Mouse (Mus musculus) B cell, adult 2 months (primary cell): ENCODE measurements around the gene D430041D05Rik.

Source experiments
- DNase-seq, 2 experiments: peaks; one replicate each; pipeline ENCODE4 v3.0.0; 2022

D430041D05Rik gene

DNA sequence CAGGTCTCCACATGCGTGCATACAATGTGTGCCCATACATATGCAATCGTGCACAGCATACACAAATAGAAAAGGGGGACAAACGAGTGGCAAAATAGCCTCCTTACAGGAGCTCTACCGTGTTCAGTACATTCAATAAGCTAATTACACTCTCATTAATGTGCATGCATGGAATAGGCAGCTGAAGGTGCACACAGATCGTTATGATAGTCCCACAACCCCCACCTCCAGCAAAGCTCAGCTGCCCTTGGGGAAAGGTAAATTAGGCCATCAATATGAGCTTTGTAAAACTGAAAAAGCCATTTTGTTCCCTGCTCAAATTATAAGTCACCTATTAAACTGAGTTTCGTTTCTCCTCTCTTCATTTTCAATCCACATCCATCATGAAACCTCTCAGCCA lies 75.0 kb downstream of the D430041D05Rik start:
- no peak for DNase-seq

DNA sequence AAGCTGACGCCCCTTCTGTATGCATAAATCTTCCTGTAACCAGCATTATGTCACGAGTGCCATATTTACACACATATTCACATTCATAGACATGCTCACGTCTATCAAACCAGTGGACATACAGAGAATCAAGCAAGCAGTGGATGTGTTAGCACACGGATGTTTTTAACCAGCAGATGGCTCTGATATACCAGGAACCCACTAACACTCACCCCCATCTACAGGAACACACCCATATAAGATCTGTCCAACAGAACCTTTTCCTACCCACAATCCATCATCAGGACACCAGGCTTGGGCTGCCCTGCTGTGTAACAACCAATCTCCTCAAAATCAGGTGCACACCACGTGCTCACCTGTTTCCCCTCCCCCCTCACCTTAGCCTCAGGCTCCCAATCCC lies 76.9 kb downstream of the D430041D05Rik start:
- no peak for DNase-seq

DNA sequence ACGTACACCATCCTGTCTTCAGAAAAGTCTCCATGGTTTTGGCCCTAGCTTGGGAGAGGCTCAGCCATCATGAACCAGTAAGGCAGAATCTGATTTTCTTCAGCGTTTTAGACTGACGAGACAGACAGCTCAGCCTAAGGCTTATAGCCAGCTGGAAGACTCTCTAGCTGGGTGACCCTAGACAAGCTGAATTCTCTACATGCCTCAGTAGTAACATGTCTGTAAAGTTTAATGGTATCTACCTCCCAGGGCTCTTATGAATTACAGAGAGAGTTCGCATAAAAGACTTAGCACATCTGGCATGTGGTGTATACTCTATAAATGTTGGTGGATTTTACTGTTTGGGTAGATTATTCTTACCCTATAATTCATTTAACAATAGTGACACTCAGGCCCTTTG lies 78.1 kb downstream of the D430041D05Rik start:
- DNase-seq: no peak

DNA sequence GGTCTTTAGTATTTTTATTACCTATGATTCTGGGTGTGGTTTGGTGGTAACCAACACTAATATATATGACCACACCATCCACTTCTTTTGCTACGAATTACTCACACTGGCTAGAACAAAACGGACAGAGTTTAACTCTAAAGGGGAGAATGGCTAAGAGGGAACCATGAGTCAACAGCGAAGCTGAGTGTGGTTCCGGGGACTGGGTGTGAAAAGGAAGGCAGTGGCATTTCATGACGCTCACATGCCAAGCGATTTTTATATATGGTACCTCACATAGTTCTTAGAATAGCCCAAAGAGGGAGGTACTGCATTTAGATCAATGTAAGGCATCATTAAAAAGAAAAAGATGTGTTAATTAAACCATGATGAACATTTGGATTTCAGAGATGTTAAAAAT lies 79.6 kb downstream of the D430041D05Rik start:
- DNase-seq: no peak

DNA sequence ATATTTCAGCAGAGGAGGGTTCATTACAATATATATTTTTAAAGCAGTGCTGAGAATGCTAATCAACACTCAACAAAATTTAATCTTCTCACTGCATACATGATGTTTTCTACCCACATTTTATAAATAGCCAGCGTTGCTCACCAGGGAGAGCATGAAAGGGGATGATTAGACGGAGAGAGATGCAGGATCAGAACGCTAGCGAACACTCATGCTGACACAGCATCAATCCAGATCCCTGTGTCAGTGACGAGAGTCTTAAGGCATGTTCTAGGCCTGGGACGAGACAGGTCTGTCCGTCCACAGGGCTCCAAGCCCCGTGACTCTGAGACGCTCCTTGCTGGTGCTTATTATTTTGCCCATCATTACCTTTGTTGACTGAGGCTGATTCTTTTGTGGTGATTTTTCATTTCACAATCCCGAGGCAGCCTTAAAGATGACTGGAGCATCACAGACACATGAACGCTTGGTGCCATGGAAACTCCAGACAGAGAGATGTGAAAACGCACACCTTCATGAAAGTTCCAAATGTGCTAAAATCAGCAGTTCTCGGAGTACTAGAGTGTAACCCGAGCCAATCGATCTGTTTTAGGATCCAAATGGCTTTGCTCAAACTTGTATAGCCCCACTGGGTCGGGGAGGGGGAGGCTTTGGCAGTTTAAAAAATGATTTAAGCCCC lies 83.6 kb downstream of the D430041D05Rik start:
- DNase-seq: no peak

DNA sequence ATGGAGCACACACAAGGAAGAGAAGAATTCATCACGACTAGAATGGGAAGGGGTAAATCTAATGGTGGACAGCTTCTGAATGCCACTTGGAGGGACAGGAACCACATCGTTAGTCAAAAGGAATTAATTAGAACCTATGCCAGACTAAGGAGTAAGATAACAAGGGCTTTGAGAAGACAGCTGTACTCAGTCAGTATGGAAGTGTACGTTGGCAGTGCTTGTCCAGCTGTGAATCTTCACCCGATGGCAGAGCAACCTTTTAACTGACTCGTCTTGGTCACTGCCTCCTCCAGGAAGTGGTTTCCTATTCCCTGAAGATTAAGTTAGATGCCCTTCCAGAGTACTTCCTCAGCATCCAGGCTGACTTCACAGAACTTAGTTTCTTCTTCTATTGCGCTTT lies 87.0 kb downstream of the D430041D05Rik start:
- no peak for DNase-seq

DNA sequence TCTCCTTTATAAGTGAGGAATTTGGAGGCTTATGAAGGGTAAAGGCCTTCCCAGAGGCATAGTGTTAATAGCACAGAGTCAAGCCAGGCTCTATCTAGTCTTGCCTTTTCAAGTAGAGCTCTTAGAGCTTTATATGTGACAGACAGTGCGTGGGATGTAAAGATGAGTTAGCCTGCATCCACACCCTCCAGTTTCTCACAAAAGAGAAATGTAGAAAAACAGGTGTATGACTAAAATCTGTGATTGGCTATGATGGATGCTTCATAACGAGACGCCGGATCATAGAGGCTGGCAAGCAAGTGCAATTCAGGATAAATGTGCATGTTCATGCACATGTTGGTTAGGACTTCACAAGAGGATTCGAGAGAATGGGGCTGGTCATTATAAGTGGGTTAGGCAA lies 87.5 kb downstream of the D430041D05Rik start:
- DNase-seq: no peak

DNA sequence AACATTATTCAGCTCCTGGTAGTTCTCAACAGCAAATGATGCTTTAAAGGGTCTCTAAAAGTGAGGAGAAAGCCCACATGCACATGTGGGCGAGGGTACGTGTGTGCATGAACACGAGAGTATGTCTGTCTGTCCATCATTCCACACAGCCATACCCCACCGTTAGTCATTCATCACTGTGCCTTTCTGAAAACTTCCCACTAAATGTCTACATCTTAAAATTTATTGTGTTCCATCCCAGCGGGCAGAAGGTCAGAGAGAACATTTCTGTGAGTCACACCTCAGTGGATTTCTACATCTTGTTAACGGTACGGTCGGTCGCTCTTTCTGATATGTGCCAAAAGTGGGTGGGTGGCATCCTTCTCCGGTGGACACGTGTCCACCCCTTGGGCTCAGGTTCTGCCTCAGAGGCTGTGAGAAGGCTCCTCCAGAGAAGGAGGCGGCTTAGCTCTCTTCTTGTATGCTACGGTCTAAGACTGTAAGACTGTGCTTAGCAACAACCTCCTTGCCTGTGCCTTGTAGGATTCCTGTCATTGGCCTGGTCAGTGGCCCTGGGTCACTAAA lies 90.7 kb downstream of the D430041D05Rik start:
- no peak for DNase-seq

DNA sequence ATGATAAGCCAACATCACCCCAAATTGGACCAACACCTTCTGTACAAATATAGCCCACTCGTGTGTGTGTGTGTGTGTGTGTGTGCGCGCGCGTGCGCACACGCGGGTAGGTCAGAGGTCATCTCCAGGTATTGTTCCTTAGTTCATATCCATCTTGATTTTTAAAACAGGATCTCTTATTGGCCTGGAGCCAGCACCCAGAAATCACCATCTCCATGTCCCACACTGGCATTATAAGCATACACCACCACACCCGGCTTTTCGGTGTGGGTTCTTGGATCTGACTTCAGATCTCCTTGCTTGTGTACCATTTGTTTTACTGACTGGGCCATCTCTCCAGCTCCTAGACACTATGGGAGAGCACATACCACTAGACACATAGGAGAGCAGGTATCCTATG lies 91.4 kb downstream of the D430041D05Rik start:
- no peak for DNase-seq

DNA sequence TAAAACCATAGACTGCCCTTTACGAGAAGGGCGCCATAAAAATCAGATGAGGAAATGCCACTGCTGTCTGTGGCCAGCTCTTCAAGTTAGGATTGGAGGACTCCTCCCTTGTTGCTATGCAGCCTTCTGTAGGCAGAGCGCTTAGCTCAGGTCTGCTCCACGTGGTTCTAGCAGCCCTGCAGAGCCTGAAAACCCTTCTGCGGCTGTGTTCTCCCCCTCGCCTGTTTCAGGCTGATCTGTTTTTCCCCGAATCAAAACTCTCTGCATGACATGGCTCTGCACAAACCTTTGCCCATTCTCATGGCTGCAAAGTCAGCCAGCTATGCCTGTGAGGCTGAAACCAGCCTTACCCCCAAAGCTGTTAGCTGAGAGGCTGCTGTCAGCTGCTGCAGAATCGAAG lies 91.9 kb downstream of the D430041D05Rik start:
- no peak for DNase-seq

DNA sequence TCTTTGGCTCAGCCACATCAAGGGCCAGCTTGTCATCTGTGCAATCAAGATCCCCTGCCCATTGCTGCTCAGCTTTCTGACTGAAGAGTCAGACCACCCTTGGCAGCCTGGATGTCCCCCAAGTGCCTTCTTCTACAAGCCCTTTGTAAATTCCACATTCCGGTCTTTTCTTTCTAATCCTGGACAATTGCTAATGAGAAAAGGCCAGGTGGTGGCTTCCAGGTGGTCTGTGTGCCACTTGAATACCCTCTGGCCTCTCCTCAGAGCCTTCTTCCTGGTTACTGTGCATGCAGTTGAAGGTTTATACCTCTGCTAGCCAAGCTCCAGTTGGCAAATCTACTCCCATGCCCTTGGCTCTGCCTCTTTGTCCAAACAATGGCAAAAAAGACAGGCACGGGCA lies 92.6 kb downstream of the D430041D05Rik start:
- no peak for DNase-seq

DNA sequence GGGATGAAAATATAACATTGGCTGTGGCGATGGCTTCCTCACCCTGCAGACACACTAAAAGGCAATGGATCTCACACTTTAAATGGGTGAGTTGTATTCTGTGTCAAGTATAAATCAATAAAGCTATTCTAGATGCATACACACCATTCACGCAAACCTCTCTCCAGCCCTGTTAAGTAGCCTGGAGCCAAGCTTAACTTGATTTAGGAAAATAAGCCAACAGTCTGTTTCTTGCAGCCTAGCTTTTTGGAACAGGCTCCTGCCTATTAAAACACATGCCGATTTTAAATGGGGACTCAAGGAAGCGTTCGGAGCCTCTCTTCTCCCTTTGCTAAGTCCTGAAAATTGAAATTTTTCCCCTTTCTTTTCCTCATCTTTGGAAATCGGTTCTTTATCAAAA lies 93.2 kb downstream of the D430041D05Rik start:
- no peak for DNase-seq

DNA sequence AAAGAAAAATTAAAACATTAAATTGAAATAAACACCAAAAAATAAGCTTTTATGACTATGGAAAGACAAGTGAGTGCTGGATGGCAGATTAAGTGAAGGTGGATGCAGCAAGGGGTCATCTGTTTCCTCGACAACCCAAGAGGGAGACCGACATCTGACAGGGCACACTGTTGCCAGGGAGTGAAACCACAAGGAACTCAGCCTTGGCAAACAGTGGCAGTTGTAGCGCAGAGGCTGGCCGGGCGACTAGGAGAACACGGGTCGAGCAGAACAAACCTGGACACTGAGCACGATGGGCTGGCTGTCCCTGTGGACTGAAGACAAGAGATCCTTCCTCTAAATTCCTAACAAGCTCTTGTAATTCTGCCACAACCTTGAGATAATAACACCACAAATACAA lies 94.3 kb downstream of the D430041D05Rik start:
- no peak for DNase-seq

DNA sequence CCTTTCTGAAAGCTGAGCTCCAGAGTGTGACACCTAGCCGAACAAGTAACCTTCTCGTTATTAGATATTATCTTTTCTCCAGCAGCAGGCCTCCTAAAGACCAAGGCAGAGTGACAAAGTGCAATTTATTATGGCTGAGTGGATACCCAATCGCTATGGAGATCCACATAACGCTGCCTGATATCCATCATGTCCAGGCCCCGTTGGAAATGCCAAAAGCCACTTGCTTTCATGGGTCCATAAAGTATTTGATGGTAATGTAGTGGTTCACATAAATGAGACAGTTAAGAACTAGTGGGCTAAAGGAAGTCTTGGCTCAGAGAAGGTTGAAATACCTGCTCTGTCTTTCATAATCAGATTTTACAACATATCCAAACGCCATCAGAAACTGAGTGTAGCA lies 97.6 kb downstream of the D430041D05Rik start:
- no peak for DNase-seq

DNA sequence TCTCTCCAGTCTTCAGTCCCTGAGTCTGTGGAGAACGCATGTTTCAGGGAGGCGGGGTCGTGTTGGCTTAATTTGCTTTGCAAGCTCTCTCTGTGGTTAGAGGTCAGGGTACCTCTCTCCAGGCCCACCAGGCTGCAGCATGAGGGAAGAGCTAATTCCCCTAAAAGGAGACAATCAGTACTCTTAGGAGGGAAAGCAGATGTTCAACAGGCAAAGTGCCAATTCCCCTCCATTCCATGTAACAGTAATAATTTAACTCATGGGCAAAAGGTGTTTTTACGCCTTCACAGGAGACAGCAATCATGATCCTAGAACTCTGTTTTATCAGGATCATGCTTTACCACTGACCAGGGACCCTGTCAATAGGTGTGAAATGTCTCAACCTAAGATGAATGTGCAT lies 103.7 kb downstream of the D430041D05Rik start:
- no peak for DNase-seq

DNA sequence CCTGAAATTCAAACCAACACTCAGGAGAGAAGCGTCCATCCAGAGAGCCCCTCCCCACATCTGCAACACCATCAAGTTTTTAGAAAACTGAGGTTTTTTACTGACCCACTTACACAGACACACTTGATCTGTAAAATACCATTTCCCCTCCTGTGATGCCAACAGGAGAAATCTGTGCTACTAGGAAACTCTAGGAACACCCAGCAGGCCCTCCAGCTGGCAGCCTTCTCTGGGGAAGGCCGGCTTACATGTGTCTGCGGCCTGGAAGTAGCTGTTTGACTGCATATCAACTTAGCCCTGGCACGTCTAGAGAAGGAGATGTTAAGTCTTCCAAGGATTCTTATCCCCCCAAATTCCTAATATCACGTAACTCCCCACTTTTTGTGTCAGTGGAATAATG lies 105.1 kb downstream of the D430041D05Rik start:
- DNase-seq: no peak

DNA sequence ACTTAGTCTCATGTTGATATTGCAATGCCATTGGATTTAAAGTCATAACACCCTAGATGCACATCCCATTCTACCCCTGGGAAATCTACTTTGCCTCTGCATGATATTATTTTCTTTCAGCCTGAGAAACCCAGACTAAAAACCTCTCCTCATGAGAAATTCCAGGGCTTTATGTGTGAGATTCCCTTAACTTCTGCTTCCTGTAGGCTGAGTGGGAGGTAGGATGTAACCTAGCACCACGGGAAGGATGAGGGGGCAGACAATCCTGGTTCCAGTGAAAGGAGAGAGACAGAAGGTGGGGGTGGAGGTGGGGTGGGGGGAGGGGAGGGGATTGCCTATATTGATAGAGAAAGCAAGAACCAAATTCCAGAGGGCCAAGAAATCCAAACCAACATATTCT lies 110.9 kb downstream of the D430041D05Rik start:
- DNase-seq: no peak

DNA sequence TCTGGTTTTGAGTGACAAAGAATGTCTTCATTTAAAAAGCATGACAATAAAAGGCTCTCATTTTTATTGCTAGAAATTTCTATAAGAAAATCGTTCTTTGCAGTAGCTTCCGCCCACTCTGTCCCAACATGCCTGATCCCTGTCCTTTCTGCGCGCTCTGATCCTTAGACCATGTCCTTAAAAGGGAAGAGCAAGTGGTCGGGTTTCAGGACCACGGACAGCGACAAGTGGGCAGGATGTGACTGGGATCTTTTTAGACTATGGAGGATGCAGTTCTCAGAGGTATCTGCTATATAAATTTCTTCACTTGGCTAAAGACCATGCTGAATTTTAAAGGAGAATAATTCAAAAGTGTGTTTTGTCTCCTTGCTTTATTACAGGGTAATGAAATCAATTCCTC lies 111.7 kb downstream of the D430041D05Rik start:
- DNase-seq: peak; percentile 2 to 9

DNA sequence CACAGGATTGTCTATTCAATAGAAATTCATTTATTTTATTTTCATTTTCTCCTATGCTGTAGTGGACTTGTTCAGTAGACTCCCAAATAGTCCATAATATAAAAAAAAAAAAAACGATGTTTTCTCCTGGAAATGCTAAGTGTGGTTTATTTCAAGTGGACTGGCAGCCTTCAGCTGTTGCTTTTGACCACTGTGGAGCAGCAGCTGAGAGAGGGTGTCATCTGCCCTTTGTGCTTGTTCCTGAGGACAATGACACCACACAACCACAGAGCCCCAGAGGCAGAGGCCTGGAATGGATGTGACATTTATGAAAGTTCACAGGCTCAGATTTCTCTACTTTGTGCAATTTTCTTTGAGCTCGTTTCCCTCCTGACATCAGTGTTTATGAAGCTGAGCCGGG lies 124.0 kb downstream of the D430041D05Rik start:
- DNase-seq: no peak

DNA sequence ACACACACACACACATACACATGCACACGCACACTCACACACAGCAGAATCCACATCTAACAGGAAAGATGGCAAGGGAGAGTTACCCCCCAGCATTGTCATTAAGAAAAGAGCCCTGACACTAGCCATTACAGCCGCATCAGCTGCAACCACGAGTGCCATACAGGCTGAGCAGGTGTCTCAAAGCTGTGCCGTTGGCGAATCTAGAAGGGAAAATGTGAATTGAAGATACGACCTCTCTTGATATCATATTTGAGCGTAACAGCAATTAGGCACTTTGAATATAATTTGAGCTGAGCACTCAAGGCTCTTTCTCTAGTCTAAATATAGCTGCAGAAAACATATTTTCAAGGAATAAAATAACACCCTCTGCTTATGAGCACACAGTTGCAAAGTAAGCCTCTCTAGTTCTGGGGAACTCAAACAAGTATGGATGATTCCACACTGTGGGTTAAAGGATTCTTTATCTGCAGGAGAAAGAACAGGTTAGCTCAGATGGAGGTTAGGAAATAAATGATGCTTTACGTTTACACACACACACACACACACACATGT lies 127.3 kb downstream of the D430041D05Rik start:
- DNase-seq: no peak

DNA sequence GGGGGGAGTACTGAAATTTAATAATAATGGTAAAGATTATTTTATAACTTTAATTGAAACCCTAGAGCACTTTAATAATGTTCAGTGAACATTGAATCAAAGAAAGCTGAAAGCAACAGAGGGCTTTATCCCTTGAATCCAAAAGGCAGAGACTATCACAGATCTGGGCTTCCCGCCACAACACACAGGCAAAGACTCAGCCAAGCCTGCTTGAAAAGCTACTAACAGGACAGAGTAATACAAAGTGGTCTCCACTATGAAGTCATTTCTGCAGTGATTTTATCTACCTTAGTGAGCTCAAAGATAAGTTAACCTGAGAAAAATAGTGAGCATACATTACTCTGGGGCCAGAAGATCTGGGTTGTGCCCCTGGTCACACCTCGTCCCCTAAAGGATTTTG lies 128.0 kb downstream of the D430041D05Rik start:
- no peak for DNase-seq

DNA sequence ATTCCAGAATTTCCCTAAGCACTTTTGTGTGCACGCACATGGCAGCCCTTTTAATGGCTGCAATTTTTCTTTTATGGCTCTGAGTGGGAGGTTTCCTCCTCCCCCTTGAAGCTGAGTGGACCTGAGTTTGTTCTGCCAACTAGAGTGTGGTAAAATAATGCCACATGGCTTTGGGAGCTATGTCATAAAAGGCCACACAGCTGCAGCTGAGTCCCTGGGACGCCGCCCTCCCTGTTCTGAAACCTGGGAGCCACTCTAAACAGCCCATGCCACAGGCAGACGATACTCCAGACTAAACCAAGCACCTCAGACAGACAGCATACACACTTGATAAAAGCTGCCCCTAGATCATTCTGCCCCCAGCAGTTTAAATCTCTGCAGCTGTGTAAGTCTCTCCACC lies 143.8 kb downstream of the D430041D05Rik start:
- no peak for DNase-seq

DNA sequence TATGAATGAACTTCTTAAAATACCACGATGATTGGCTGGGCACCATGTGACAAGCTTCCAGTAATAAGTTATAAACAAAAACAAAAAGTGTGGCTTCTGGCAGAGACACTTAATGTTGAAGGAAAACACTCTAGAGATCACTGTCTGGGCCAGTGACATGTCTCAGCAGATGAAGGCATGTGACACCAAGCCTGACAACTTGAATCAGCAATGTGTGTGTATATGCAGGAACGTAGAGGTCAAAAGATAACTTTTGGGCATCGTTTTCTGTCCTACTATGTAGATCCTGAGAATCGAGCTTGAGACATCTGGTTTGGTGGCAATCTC lies 149.1 kb downstream of the D430041D05Rik start:
- DNase-seq: no peak

DNA sequence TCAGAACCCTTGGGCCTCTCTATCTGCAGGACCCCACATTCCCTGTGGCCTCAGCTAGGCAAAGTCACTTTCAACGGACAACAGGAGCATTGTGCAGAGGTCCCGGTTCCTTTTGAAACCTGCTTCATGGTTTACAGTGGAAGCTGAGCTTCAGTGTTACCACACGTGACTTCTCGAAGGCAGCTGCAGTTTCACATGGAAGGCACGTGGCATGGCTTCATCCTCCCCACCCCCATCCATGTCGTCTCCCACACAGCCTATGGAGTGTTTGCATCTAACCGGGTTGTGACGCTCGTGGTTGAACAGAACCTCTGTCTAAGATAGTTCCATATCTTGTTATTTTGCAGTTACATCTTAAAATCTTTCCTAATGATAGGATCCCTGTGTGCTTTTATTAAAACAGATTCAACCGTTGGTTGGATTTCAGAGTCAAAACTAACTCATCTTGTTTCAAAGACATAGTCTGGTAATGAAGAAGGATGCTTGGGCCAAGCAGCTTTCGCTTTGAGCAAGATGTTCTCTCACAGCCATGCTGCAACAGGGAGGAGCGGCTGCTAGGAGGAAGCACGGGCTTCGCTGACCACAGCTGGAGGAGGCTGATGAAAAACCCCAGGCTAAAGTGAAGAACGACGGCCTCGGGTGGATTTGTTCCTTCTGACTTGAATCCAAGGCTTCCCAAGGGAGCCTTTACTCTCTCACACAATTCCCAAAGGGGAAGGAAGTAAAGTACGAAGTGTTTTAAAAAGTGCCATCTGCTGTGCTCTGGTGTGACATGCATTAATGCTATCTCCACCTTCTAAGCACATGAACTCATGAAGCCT lies 149.7 kb downstream of the D430041D05Rik start:
- no peak for DNase-seq
